Mouse (Mus musculus): ENCODE measurements around the gene Btbd9.

- no peak for TF ChIP-seq POLR2AphosphoS2 (IDR thresholded peaks at IDR 0.05; ENCODE audit: insufficient read length, low read depth)
- no peak for TF ChIP-seq TCF3 (IDR thresholded peaks at IDR 0.05; ENCODE audit: insufficient read length, low read depth)
- TF ChIP-seq CEBPB (IDR thresholded peaks at IDR 0.05; ENCODE audit: insufficient read depth, poor library complexity, severe bottlenecking) = no peak
These were observed 19.8 kb downstream of the Btbd9 start for GRCm38 (mm10) chr17:30556512-30556911.
